Mouse (Mus musculus) induced T-regulatory cell, adult 2 months (primary cell): ENCODE measurements around the gene Ube2j2.
A peak's percentile ranks its signal among the peaks of the same experiment; 100 is the strongest.

ENCODE experiments used
- DNase-seq: peaks from one replicate; pipeline ENCODE4 v3.0.0-alpha.2; 2012; ENCODE audit warnings: low read depth

Gene Ube2j2

GRCm38 (mm10) chr4:155943534-155944249 is at the start of gene Ube2j2:
Ube2j2 (plus strand) TSS chr4:155943831.
- DNase-seq: peak; percentile 95

GRCm38 (mm10) chr4:155894311-155894881 is 49.2 kb upstream of the Ube2j2 start:
- DNase-seq: peak; percentile 69

GRCm38 (mm10) chr4:155895216-155895615 is 48.4 kb upstream of the Ube2j2 start:
- no peak for DNase-seq

- no peak for DNase-seq
Measured at GRCm38 (mm10) chr4:155895826-155896225, 47.8 kb upstream of the Ube2j2 start.

- DNase-seq: no peak
Measured at GRCm38 (mm10) chr4:155896461-155896860, 47.2 kb upstream of the Ube2j2 start.

- DNase-seq: no peak
Measured at GRCm38 (mm10) chr4:155898318-155898717, 45.3 kb upstream of the Ube2j2 start.

- DNase-seq: no peak
Measured at GRCm38 (mm10) chr4:155899355-155899754, 44.3 kb upstream of the Ube2j2 start.

- DNase-seq: no peak
Measured at GRCm38 (mm10) chr4:155901205-155901604, 42.4 kb upstream of the Ube2j2 start.

GRCm38 (mm10) chr4:155903246-155903645 is 40.4 kb upstream of the Ube2j2 start:
- no peak for DNase-seq

- DNase-seq: peak; percentile 59
Measured at GRCm38 (mm10) chr4:155904318-155905102, 39.1 kb upstream of the Ube2j2 start.

- no peak for DNase-seq
Measured at GRCm38 (mm10) chr4:155905634-155906033, 38.0 kb upstream of the Ube2j2 start.

- no peak for DNase-seq
Measured at GRCm38 (mm10) chr4:155906125-155906524, 37.5 kb upstream of the Ube2j2 start.

- no peak for DNase-seq
Measured at GRCm38 (mm10) chr4:155907003-155907402, 36.6 kb upstream of the Ube2j2 start.

- DNase-seq: no peak
Measured at GRCm38 (mm10) chr4:155908281-155908680, 35.4 kb upstream of the Ube2j2 start.

GRCm38 (mm10) chr4:155908751-155909150 is 34.9 kb upstream of the Ube2j2 start:
- DNase-seq: no peak

- no peak for DNase-seq
Measured at GRCm38 (mm10) chr4:155932031-155932430, 11.6 kb upstream of the Ube2j2 start.

- no peak for DNase-seq
Measured at GRCm38 (mm10) chr4:155943049-155943452, 580 bp upstream of the Ube2j2 start.

GRCm38 (mm10) chr4:155944271-155944670 is 640 bp downstream of the Ube2j2 start:
- DNase-seq: peak; percentile 72

GRCm38 (mm10) chr4:155947094-155947493 is 3.5 kb downstream of the Ube2j2 start:
- peak; percentile 21 for DNase-seq

GRCm38 (mm10) chr4:155955491-155955890 is 11.9 kb downstream of the Ube2j2 start:
- no peak for DNase-seq

GRCm38 (mm10) chr4:155959275-155959674 is 15.6 kb downstream of the Ube2j2 start:
- peak; percentile 92 for DNase-seq

- peak; percentile 72 for DNase-seq
Measured at GRCm38 (mm10) chr4:155962167-155962971, 18.7 kb downstream of the Ube2j2 start, which contains the start of gene C1qtnf12. C1qtnf12 (plus strand) TSS chr4:155962318.
